Mouse (Mus musculus) testis, adult 2 months (tissue): ENCODE measurements at regions not wholly inside any gene's neighbourhood (a gene's known extent, or its start where the extent isn't known, plus 50 kb on each side); places are given as distances from the start of the nearest gene placed in this dataset.

ENCODE experiments used
- CTCF ChIP-seq: fragments of 200-500 bp; IDR thresholded peaks from 2 replicates; pipeline ENCODE4 v1.5.1; 2012; ENCODE audit warnings: low read depth, mild to moderate bottlenecking, inconsistent platforms, low read length, moderate library complexity; ENCODE audit not compliant: control insufficient read depth, insufficient read depth, insufficient replicate concordance
- POLR2A ChIP-seq: fragments of 200-500 bp; IDR thresholded peaks from 2 replicates; pipeline ENCODE4 v1.6.1; 2012; ENCODE audit warnings: low read depth, mild to moderate bottlenecking, inconsistent platforms, low read length, moderate library complexity; ENCODE audit not compliant: control insufficient read depth

GRCm38 (mm10) chr3:143586653-143587052 is 618.4 kb downstream of the Lmo4 start:
- TF ChIP-seq CTCF (no peak), POLR2A (no peak)
